Mouse (Mus musculus) activated CD4-positive, CD25-positive, alpha-beta regulatory T cell, adult 4 months (primary cell): ENCODE measurements around the gene Cdh18. TPM values are rescaled to one million over a fixed set of nuclear protein-coding genes. Genes with fewer than 3 reads are reported as not detected.
"Not testable (repeated sequence)": the region's sequence is repeated elsewhere in the genome, so short reads cannot be mapped to it uniquely, and the experiment has no call there.

ENCODE experiments used
- ATAC-seq: one replicate; pipeline ENCODE4 v1.8.0; 2017
- polyA plus RNA-seq, 2 experiments: library from polyadenylated mRNA; unstranded; fragments of 100-300 nt; shearing (Covaris generic); gene quantifications; one replicate each; pipeline ENCODE4 v1.2.1; 2017

Gene Cdh18
- polyA plus RNA-seq, 2 experiments from 2014 or later, result not detected

DNA sequence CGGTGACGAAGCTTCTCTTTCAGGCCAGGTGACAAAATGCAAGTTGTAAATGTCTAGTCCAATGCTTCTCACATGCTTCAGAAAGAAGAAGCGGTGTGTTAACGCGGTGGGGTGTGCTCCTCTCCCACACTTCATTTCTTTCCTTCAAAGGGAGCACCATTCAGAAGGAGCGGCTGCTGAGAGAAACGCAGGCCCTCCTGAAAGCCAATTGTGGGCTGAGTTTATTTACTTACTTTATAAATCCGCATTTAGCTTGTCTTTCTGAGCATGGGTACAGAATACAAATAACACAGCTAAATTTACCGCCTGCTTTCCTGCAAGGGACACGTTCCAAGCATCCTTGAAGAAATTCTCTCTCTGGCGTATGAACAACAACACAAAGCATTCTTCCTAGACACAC lies 420.6 kb downstream of the Cdh18 start:
- no peak for ATAC-seq

DNA sequence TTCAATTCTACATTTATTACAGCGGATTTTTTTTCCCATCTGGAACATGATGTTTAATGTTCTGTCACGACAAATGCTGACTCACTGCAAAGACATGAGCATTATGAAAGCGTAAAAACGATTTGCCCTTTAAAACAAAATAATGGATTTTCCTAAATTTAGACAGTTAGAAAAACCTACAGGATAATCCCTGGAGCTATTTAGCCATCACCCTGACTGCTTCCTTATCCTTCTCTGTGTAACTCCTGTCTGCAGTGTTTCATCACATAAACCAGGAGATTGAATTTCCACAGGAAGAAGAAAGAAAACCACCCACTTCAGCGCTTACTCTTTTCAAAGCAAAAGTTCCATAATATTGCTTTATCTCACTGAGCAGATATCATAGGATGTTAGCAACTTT lies 431.3 kb downstream of the Cdh18 start:
- no peak for ATAC-seq

DNA sequence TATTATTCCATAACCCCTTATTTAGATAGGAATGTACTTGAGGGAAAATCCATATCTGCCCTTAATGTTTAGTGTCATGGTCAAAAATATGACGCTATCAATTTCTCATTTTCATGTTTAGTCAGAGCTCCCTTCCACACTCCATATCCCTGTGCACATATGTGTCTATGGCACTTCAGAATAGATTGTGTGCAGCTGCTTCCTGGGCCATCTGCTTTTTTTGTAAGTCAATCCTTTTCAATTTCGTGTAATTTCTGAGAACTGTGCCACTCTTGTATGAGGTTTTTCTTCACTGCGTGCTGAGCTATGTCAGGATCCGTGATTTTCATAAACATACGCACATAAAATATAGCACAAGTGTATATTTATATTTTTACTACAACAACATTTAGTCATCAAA lies 435.8 kb downstream of the Cdh18 start:
- ATAC-seq, result no peak

DNA sequence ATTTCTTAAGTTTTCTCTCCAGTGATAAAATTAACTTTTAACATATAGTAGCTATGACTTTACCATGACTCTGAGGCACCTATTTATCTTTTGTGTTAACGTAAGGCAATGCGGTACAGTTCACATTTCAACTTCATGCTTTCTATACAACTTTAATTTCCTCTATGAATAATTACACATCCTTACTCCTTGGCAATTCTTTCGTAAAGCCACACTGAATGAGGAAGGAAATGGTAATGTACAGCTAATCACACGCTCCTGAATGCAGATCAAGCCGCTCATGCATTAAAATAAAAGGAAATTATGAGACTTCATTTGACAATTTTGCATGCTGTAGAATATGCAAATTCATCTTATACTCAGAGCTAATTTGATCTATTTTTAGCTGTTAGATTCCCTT lies 467.9 kb downstream of the Cdh18 start:
- ATAC-seq, result no peak

DNA sequence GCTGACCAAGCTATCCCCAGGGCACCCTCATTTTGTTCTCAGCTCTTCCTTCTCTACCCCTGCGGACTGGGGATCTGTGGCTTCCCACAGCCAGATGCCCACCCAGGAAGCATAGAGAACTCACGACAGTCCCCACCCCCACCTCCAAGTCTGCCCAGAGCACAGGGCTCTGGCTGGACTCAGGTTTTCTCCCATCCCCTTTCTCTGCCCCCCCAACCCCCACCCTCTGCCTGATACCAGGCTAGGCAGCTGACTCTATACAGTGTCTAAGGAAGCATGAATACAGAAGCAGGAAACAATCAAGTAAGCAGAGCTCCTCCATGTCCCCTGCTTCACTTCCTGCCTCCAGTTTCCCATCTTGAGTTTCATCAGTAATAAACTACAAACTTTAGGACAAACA lies 472.3 kb downstream of the Cdh18 start:
- no peak for ATAC-seq

DNA sequence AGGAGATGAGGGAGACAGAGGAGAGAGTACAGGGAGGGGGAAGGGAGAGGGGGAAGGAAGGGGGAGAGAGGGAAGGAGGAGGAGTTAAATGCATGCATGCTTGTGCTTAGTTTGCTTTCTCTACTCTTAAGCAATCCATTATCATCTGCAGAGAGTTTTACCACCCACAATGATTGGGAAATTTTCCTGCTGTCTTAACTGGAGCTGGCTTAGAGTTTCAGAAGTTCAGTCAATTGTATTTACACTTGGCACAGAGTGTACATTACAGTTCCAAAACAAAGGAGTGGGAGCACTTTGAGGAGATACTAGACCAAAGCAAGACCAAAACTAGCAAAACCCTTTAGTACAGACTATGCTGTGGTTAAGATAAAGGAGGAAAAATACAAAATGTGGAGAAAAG lies 473.8 kb downstream of the Cdh18 start:
- ATAC-seq, result no peak

DNA sequence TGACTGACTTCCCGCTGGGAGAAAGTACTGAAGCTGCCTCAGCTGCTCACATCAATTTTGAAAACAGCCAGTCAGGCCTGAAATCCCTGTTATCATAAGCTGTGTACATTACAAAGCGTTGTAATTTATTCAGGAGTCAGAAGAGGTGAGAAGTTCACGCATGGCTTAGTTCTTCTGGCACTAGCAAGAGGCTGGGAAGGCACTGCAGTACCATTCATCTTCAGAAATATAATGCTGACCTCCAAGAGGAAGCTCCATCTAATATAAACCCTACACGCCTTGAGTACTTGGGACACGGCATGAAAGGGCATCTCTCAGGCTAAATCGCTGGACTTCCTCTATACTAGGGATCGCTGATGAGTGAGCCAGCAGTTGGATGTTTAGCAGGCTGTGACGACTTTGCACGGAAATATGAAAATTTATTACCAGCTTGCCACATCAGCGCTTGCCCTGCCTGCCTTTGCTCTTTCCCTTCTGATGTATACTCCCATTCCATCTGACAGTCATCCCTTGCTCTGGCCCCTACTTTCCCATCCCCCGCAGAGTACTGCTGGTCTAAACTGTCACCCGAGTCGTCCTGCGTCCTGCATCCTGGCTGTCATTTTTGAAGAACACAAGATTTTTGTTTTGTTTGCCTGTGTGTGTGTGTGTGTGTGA lies 486.9 kb downstream of the Cdh18 start:
- ATAC-seq, result no peak

DNA sequence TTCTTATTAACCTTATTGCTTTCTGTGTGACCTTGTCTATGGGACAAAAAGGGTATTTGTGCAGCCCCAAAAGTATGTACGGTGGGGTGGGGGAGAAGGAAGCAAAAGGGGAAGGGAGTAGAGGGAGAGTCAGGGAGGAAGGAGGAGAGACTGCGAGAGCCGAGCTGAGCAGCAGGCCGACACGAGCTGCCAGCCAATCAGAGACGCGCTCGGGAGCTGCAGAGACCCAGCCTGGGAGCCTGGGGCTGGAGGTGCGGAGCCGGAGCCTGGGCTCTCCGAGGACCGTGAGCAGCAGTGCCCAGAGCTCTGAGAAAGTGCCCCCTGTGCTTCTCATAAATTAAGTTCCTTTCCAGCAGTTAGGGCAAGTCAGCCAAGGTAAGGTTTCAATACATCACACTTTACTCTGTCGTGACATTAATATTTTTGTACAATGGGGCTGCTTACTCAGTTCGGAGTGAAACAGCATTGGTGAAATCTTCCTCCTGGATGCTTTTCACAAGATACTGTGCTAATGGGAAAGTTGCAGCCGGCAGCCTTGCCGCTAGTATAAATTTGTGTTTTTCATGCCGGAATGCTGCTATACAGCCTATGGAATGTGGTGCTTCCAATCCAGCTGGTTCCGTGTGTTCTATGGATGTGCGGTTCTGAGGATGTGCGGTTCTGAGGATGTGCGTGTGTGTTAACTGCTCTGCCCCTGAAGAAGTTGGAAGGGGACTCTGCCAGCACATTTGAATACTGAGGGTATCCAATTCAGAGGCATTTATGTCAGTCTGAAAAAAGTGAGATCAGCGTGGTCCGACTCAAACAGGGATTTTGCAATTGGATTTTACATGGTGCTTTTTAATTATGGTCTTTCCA lies 487.6 kb downstream of the Cdh18 start:
- ATAC-seq, result no peak

DNA sequence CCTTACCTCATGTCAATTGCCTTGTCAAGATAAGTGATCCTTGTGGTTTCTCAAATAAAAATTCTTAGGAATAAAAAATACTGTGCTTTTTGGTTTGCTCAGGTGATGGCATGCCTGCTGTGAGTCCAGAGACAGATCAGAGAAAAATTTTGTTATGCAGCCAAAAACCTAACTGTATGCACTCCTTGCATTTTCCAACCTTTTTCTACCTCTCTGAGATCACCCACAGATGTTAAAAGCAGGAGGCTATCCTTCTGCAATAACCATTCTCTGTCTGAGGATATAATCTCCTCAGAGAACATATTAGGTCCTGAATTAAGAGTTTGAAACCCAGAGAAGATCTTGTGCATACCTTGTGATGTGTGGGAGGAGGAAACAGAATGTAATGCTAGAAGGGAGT lies 488.7 kb downstream of the Cdh18 start:
- ATAC-seq, result no peak

DNA sequence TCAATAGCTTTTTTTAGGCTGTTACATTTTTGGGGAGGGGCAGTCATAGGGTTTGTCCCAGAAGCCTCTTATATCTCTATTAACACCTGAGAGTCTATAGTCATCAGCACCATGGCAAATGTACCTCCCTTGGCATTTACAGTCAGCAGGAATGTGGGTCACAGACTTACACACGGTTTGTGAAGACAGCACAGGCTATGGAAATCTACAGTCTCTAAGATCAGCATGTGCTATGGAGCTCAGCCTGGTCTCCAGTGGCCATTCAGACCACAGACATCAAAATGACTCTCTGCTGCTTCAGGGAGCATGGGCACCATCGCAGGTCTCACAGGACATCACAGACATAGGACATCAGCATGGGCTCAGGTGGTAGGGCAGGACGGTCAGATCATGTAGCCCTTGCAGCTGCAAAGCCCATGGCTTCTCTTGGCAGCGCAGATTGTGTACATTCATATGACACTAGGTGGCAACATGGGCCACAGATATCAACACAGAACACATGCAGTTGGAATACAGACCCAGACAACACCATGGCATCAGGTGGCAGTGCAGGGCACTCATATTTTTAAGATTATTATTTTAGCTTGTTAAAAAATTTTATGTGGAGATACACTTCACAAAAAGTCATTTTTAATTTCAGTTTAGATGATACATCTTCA lies 497.4 kb downstream of the Cdh18 start:
- ATAC-seq, result no peak

DNA sequence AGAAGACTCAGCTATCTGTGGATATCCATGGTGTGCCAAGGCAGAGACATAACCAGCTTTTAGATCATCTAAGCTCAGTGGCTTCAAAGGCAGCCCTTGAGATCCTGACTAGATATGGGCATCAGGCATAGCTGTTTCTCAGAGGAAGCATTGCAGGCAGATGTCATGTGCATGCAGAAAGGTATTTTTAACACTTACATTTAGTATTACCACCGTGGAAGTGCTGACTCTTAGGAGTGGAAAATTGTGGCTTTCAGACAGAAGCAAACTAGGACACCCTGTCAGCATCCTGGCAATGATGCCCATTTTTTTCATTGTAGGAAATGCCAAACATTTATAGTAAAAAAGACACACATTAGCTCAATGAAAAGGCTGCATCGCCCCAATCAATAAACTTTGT lies 503.2 kb downstream of the Cdh18 start:
- ATAC-seq, result no peak

DNA sequence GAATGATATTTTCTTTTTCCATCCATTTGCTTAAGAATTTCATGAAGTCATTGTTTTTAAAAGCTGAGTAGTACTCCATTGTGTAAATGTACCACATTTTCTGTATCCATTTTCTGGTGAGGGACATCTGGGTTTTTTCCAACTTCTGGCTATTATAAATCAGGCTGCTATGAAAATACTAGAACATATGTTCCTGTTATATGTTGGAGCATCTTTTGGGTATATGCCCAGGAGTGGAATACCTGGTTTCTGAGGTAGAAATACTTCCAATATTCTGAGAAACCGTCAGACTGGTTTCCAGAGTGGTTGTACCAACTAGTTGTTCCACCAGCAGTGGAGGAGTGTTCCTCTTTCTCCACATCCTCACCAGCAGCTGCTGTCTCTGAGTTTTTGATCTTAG lies 536.5 kb downstream of the Cdh18 start:
- ATAC-seq, result not testable (repeated sequence)

DNA sequence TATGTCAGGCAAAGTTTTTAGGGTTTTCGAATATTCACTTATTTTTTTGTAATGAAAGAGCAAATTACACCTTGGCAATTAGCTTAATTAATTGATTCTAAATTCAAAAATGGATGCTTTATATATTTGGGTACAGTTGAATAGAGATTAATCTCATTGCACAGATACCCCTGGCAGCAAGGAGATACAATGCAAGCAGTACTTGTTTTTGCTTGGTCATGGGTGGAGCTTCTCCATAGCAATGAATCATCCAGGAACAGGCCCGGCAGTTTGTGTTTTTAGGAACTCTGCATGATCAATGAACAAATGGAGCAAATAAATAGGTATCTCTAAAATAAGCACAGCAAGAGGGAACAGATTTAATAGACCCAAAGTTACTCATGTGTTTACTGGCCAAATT lies 538.7 kb downstream of the Cdh18 start:
- no peak for ATAC-seq

DNA sequence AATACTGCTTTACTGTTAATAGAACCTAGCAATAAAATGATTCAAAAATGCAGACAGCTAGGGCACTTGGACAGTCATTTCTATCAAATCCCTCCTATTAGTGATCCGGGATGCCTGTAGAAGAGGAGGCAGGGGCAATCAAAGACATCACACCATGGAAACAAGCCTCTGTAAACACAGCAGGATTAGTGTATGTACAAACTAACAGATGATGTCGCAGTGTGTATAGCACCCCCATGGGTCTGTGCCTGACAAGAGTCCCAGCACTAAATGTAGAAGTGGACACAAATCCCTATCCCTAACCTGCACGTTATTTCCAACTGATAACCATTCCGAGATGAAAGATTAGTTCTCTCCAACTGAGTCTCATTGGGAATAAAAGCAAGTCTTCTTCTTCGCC lies 547.8 kb downstream of the Cdh18 start:
- ATAC-seq, result no peak

DNA sequence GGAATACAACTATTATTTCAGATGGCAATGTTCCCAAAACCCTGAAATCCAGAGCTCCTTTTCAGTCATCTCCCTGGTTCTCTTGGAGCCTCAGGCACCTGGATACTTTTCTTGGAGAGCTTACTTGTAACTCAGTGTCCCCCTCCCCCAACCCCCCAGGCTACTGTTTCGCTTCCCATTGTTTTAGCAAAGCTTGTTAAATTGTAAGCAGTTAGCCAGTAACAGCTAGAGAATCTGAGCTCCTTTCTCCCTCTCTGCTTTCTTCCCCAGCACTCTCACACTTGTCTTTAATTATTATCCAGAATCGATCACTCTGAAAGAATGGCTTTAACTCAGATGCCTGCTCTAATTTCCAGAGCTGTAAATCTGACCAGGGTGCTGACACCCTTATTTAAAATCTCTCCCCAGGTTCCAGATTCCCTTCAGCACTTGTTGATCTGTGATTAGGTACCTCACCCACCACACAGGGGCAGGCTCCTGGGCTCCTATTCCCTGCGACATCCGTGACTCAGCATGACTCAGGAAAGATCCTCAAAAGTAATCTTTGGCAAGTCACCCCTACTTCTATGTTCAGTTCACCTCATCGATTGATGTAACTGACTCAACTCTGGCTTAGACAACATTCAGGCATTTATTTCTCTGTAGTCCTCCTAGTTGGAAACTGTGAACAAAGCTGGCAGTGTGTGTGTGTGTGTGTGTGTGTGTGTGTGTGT lies 556.0 kb downstream of the Cdh18 start:
- ATAC-seq, result no peak

DNA sequence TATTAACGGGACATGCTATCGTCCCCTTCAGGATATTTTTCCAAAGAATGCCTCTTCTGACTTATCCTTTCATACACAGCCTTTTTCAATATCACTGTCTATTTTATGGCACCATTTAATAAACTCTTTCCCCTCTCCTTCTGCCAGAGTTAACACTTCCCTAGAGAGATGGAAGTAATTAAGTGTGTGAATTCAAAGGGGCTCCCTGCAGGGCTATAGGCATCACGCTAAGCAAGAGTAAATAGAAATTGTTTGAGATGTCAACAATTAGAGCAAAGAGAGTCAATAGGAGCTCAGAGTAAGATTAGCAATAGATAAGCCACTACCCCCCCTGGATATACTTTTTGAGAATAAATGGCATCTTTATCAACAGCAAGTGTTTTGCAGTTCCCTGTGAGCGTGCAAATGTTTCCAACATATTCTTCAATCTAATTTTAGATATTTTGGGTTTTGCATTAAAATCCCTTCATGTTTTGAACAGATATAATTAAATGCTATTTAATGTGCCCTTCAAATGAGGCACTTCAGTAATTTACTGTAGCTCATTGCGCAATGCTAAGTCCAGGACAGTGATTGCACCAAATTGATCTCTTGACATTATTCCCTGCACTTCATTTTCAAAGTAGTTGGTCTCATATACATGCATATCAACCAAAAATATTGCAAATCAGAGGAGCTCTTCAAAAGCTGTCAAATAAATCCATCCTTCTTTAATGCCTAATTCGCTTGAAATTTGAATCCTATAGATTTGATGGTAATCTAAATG lies 586.3 kb downstream of the Cdh18 start:
- ATAC-seq, result no peak

DNA sequence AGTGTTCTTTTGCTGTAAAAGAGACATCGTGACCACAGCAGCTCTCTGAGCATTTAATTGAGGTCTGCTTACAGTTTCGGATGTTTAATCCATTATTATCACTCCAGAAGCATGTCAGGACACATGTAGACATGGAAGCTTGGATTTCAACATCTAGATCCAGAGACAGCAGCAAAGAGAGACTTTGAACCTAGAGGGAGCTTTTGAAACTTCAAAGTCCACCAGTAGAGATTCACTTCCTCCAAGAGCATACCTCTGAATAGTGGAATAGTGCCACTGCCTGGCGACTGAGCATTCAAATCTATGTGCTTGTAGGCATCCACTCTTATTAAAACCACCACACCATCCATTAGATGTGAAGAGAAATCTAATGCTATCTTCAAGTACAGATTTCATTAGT lies 588.1 kb downstream of the Cdh18 start:
- ATAC-seq, result no peak

DNA sequence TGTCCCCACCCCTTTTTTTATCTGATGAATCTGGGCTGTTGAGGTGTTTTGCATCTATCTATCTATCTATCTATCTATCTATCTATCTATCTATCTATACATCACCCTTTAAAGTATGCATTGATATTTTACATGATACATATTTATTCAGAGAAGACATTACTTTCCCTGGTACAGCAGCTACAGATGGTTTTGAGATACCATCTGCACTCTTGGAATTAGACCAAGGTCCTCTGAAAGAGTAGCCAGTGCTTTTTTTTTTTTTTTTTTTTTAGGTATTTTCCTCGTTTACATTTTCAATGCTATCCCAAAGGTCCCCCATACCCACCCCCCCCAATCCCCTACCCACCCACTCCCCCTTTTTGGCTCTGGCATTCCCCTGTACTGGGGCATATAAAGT lies 594.1 kb downstream of the Cdh18 start:
- ATAC-seq, result not testable (repeated sequence)

DNA sequence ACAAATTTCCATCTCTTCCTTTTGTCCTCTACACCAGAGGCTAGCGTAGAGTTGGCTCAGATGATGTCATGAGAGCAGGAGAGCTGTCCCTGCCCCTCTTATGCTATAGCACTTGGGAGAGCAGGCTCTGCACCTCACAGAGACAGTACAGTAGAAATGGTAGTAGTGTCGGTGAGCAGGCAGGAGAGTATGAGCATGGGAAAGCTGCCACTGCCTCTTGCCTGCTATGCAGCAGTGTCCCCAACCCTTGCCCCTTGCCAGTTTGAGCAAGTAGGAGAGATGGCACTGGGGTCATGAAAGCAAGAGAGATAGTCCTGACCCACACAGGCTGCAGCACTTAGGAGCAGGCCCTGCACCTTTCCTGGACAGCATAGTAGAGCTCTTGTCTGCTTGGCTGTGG lies 607.1 kb downstream of the Cdh18 start:
- ATAC-seq, result no peak

DNA sequence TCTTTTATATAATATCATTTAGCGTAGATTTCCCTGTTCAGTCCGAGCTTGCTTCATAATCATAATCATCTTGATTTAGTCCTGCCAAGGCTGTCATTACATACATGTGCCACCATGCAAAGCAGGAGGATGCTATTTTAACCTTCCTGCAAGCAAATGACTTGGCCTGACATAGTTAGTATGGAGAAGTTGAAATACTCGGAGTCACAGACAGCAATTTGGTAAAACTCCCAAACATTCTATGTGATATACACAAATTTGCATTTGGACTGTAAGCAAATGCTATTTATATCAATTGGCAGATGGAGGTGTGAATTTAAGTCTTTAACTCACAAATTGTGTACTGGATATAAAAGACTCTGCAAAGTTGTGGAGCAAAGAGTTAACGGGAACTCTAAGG lies 616.0 kb downstream of the Cdh18 start:
- no peak for ATAC-seq

DNA sequence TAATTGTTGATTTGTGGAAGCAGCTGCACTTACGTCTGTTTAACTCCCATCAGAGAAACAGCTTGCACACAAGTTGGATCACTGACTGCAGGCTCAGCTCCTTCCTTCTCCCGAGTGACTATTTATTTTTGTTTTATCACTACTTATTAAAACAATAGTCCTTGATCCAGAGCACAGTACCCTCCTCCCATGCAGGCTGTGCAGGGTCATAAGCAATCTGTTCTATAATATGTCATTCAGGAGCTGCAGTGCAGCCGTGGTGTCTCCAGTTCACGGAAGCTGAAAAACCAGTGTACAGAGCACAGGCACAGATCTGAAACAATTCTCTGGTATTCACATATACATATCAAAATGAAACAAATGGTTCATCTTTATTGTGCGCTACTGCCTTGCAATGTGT lies 625.8 kb downstream of the Cdh18 start:
- ATAC-seq, result no peak

DNA sequence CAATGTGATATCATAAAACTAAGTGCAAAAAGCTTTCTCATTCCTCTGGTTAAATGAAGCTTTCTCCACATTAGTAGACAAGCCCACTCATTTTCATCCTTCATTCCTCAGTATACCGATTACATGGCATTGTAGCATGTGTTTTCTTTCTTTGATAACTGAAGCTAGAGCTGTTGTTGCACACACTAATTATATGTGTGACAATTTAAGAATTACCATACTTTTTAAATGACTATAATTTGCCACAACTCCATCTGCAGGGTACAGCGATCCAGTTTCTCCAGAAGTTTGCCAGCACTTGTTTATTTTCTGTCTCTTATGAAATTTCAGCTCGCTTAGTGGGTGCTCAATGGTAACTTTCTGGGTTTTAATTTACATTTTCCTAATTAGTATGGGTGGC lies 663.2 kb downstream of the Cdh18 start:
- no peak for ATAC-seq
